Mouse (Mus musculus) liver, embryonic 12.5 days (tissue): ENCODE measurements around the gene Btg3. TPM values are rescaled to one million over a fixed set of nuclear protein-coding genes. Genes with fewer than 3 reads are reported as not detected.

ENCODE experiments used
- ATAC-seq: fragments of 200-750 bp; cut with Nextera tagmentation; 2 replicates; pipeline ENCODE4 v1.8.0; 2017; ENCODE audit warnings: moderate number of reproducible peaks, mild to moderate bottlenecking, moderate library complexity
- H3K27ac ChIP-seq: fragments of 300-500 bp; sonication (generic); 2 replicates; pipeline ENCODE4 v1.5.1; 2016; ENCODE audit warnings: mild to moderate bottlenecking
- H3K27me3 ChIP-seq: fragments of 300-500 bp; sonication (generic); replicated peaks from 2 replicates; pipeline ENCODE4 v1.6.1; 2016; ENCODE audit warnings: mild to moderate bottlenecking, moderate library complexity
- H3K36me3 ChIP-seq: fragments of 300-500 bp; sonication (generic); 2 replicates; pipeline ENCODE4 v1.6.1; 2016; ENCODE audit warnings: mild to moderate bottlenecking, moderate library complexity
- H3K4me1 ChIP-seq: fragments of 300-500 bp; sonication (generic); 2 replicates; pipeline ENCODE4 v1.6.1; 2016
- H3K4me2 ChIP-seq: fragments of 300-500 bp; sonication (generic); 2 replicates; pipeline ENCODE4 v1.6.1; 2016; ENCODE audit warnings: mild to moderate bottlenecking, moderate library complexity
- H3K4me3 ChIP-seq: fragments of 300-500 bp; sonication (generic); 2 replicates; pipeline ENCODE4 v1.5.1; 2016; ENCODE audit warnings: mild to moderate bottlenecking, moderate library complexity
- H3K9ac ChIP-seq: fragments of 300-500 bp; sonication (generic); 2 replicates; pipeline ENCODE4 v1.6.1; 2016; ENCODE audit warnings: mild to moderate bottlenecking, moderate library complexity
- H3K9me3 ChIP-seq: fragments of 300-500 bp; sonication (generic); replicated peaks from 2 replicates; pipeline ENCODE4 v1.6.1; 2016; ENCODE audit warnings: mild to moderate bottlenecking, moderate library complexity
- WGBS: fragments of 180-500 bp; shearing (Covaris S2); methylation state at CpG from one replicate; pipeline ENCODE4 v1.1.7; 2016; ENCODE audit not compliant: insufficient replicate concordance; 5-methylcytosine and 5-hydroxymethylcytosine counted together
- polyA plus RNA-seq: library from polyadenylated mRNA; unstranded; fragments of >200 nt; fragmentation: Nextera tagmentation; extraction: Ambion mirVana; gene quantifications from 2 replicates; pipeline ENCODE4 v1.2.1, GENCODE M21; 2016

Gene Btg3
- polyA plus RNA-seq, 1 experiment from 2014 or later = 39.0 TPM

DNA sequence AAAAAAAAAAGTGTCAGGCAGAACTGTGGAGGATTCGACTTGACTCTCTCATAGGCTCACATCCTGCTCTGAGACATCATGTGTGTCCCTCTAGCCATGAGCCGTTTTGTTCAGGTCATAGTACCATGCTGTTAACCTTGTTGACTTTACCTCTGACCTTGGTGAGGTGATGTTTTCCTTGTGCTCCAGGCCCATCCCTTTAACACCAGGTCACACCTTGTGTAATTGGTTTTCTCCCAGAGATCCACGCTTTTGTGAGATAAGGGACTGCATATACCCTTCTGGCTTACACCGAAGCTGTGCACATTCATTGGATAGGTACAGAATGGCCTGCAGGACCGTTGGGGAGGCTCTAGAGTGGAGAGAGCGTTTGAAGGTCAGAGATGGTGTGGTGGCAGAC, 67.7 kb downstream of the Btg3 start:
- Histone ChIP-seq H3K36me3 (no peaks in the 10 kb centered on the region), H3K4me3 (no peak overlapping the region), H3K27ac (no peak overlapping the region), H3K9ac (no peak overlapping the region), H3K4me2 (no peak overlapping the region), H3K4me1 (no peaks in the 10 kb centered on the region), H3K27me3 (peaks cover 12% of the 10 kb centered on the region), H3K9me3 (no peaks in the 10 kb centered on the region)
- ATAC-seq = peak; percentile 53
- 56% methylated on average over 6 of the region's 6 CpGs for WGBS

- H3K36me3 ChIP-seq = no peaks in the 10 kb centered on the region
- WGBS = 68% methylated on average over 16 of the region's 16 CpGs
- no peaks in the 10 kb centered on the region for H3K4me1 ChIP-seq
- peaks cover 28% of the 10 kb centered on the region for H3K27me3 ChIP-seq
- ATAC-seq = peak; percentile 68
- H3K9me3 ChIP-seq = no peaks in the 10 kb centered on the region
- no peak overlapping the region for H3K4me3 ChIP-seq
- H3K9ac ChIP-seq = no peak overlapping the region
- H3K4me2 ChIP-seq = no peak overlapping the region
- peak overlapping the region; percentile 54; the same call in 1 of the 2 replicates for H3K27ac ChIP-seq
Observed at GRCm38 (mm10) chr16:78307476-78308192, 69.4 kb downstream of the Btg3 start.

DNA sequence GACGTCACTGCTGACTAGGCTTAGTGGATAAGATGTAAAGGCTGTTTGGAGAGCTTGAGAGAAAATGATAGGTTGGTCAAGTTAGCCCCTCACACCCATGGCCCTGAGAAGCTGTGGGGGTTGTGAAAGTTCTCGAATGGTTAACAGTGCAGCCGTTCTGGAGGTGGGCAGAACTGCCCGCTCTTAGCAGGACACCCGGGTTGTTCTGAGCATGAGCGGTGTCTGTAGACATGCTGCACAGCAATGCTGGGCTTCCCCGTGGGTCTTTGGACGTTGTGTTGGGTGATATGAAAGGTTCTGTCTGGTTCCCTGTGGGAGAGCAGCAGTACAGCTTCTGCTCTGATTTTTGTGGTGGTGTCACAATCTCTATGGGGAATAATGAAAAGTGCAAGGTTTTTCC, 70.4 kb downstream of the Btg3 start:
- Histone ChIP-seq H3K27ac (no peak overlapping the region), H3K4me2 (no peak overlapping the region), H3K36me3 (no peaks in the 10 kb centered on the region), H3K4me3 (no peak overlapping the region), H3K27me3 (peaks cover 38% of the 10 kb centered on the region), H3K9ac (no peak overlapping the region), H3K9me3 (no peaks in the 10 kb centered on the region), H3K4me1 (no peaks in the 10 kb centered on the region)
- 71% methylated on average over 8 of the region's 8 CpGs for whole genome bisulfite sequencing
- no peak for ATAC-seq

DNA sequence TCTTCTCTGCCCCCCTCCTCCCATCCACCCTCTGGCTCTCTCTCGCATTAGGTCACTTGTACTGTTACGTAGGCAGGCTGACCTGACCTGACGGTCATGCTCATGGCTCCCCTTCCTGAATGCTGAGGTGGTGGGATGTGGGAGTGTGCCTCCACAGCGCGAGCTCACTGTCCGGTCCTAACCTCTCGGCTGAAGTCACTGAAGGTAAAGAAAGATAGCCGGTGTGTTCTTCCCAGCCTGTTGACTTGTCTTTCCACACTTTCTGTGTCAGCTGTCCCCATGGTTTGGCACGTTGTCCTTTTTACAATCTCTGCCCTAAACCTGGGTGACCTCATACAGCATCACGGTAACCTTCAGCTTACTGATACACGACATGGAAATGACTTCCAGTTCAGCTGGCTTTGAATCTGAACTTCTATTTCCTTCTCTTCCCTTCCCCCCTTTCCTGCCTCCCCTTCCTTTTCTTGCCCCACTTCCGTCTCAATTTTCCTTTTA, 71.3 kb downstream of the Btg3 start:
- Histone ChIP-seq H3K27ac (no peak overlapping the region), H3K27me3 (peaks cover 48% of the 10 kb centered on the region), H3K9ac (no peak overlapping the region), H3K9me3 (no peaks in the 10 kb centered on the region), H3K4me2 (no peak overlapping the region), H3K4me3 (no peak overlapping the region), H3K36me3 (no peaks in the 10 kb centered on the region), H3K4me1 (0 out of 2 replicates have a peak, but pooled peaks cover 6% of the 10 kb centered on the region)
- ATAC-seq = no peak
- WGBS = 63% methylated on average over 12 of the region's 12 CpGs

DNA sequence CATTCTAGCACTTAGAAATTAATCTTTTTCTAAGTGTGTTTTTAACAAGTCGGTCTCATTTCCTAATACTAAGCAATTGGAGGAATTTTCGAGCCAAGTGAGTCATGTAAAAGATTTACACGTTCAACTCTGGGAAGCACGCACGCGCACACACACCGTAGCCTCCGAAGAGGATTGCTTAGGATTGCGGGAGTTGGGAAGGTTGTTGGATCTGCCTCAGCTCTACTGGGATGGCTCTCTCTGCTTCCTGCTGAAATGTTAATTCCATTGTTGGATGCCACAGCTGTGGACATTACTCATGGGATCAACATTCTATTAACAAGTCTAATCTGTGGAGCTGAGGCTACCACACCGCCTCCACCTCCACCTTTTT, 74.3 kb downstream of the Btg3 start:
- H3K4me3 ChIP-seq = peak overlapping the region; percentile 62
- H3K4me2 ChIP-seq = peak overlapping the region; percentile 82
- H3K36me3 ChIP-seq = no peaks in the 10 kb centered on the region
- H3K4me1 ChIP-seq = 0 out of 2 replicates have a peak, but pooled peaks cover 6% of the 10 kb centered on the region
- no peaks in the 10 kb centered on the region for H3K9me3 ChIP-seq
- WGBS = 13% methylated on average over 10 of the region's 10 CpGs
- no peak overlapping the region for H3K27ac ChIP-seq
- H3K9ac ChIP-seq = no peak overlapping the region; the same call in 1 of the 2 replicates
- ATAC-seq = no peak
- H3K27me3 ChIP-seq = peaks cover 71% of the 10 kb centered on the region

DNA sequence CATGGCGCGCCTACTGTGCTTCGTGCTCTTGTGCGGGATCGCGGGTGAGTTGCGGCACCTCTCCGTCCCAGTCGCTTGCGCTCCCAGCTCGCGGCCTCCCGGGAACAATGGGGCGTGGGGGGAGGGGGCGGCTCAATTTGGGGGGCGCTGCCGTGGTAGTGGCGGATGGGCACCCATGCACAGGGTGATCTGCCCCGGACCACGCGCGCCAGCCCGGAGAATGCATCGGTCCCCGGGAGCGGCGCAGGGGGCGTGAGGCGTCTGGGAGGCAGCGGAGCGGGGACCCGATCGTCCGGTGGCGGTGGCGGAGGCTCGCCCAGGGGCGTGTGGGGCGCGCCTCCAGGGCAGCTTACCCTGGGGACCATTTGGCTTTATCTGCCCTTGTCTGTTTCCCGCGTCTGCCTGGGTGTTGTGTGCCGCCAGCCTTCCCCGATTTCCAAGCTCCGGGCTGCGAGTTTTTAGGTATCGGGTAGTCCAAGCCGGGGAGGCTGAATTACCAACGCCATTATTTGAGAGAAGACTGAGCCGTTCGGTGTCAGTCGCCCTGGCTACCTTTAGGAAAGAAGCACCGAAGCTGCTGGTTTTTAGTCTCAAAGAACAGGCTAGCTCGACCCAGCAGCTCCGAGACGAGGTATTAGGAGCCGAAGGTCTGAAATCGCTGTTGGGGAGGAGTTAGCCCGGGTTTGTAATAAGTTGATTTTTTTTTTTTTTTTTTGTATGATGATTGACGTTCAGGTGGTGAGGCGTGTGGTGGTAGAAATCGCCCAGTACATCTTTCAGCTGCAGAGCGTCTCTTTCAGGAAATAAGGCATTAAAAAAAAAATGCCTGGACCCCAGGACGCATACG, 74.9 kb downstream of the Btg3 start:
- Histone ChIP-seq H3K9me3 (no peaks in the 10 kb centered on the region), H3K27ac (no peak overlapping the region)
- under 1% methylated on average over 63 of the region's 65 CpGs for WGBS

GRCm38 (mm10) chr16:78301183-78301830, 75.7 kb downstream of the Btg3 start, which contains the start of gene Cxadr:
Gene Cxadr, plus strand, starts transcription at chr16:78301489.
- 2% methylated on average over 34 of the region's 34 CpGs for WGBS
- Histone ChIP-seq H3K9me3 (no peaks in the 10 kb centered on the region), H3K27ac (0 out of 2 replicates have a peak within 1 kb of the TSS, but pooled peaks have one; percentile 11), H3K4me2 (peak within 1 kb of the TSS; percentile 82), H3K4me3 (peak within 1 kb of the TSS; percentile 62), H3K9ac (peak within 1 kb of the TSS; percentile 45), H3K4me1 (0 out of 2 replicates have a peak, but pooled peaks cover 6% of the 10 kb centered on the region), H3K27me3 (peaks cover 71% of the 10 kb centered on the region), H3K36me3 (no peaks in the 10 kb centered on the region)
- ATAC-seq = peak; percentile 72

More for the DNA sequence above, 74.9 kb downstream of the Btg3 start:
- Histone ChIP-seq H3K4me1 (0 out of 2 replicates have a peak, but pooled peaks cover 6% of the 10 kb centered on the region), H3K4me3 (peak overlapping the region; percentile 62), H3K4me2 (peak overlapping the region; percentile 82), H3K36me3 (no peaks in the 10 kb centered on the region), H3K9ac (peak overlapping the region; percentile 45), H3K27me3 (peaks cover 71% of the 10 kb centered on the region)
- peak; percentile 25 for ATAC-seq

DNA sequence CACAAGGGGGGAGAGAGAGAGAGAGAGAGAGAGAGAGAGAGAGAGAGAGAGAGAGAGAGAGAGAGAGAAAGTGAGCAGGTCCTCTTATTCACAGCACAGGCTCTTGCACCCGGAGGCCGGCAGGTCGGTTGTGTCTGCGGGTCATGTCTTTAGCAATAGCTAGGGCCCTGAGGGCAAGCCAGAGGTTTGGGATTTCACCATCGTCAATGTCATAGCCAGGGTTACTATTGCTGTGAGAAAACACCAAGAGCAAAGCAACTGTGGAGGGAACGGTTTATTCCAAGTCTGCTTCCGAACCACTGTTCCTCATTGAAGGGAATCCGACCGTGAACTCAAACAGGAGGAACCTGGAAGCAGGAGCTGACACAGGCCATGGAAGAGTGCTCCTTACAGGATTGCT, 80.9 kb downstream of the Btg3 start:
- no peak overlapping the region for H3K4me3 ChIP-seq
- H3K36me3 ChIP-seq = no peaks in the 10 kb centered on the region
- H3K4me2 ChIP-seq = no peak overlapping the region
- H3K9ac ChIP-seq = no peak overlapping the region
- H3K27me3 ChIP-seq = peaks cover 28% of the 10 kb centered on the region
- no peak overlapping the region for H3K27ac ChIP-seq
- ATAC-seq = 0 out of 2 replicates have a peak, but pooled peaks have one; percentile 40
- no peaks in the 10 kb centered on the region for H3K9me3 ChIP-seq
- WGBS = 77% methylated on average over 9 of the region's 9 CpGs
- H3K4me1 ChIP-seq = peaks cover 20% of the 10 kb centered on the region

DNA sequence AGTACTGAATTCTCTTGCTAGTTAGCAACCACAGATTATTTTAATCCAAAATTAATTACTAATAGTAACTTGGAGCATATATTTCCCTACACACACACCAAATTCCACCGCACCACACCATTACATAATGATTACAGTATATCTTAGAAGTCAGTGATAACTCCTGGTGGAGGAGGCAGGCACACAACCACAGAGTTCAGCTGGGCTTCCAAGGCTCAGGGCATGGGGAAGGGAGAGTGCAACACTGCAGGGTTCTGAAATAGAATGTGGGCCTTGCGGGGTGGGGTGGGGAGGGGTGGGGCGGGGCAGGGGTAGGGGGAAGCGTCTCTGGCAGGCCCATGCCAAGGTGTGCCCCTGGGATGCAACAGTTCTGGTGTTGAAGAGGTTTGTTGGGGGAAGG, 81.4 kb downstream of the Btg3 start:
- H3K4me3 ChIP-seq = no peak overlapping the region

GRCm38 (mm10) chr16:78294606-78295275, 82.3 kb downstream of the Btg3 start:
- Histone ChIP-seq H3K9ac (no peak overlapping the region), H3K4me1 (peaks cover 18% of the 10 kb centered on the region), H3K4me3 (no peak overlapping the region), H3K9me3 (no peaks in the 10 kb centered on the region), H3K4me2 (no peak overlapping the region), H3K36me3 (no peaks in the 10 kb centered on the region), H3K27me3 (peaks cover 14% of the 10 kb centered on the region), H3K27ac (no peak overlapping the region)
- WGBS = 31% methylated on average over 5 of the region's 5 CpGs
- peak; percentile 85 for ATAC-seq

More for the DNA sequence above, 81.4 kb downstream of the Btg3 start:
- Histone ChIP-seq H3K4me2 (no peak overlapping the region), H3K27me3 (peaks cover 23% of the 10 kb centered on the region), H3K9me3 (no peaks in the 10 kb centered on the region), H3K4me1 (peaks cover 18% of the 10 kb centered on the region), H3K9ac (no peak overlapping the region), H3K36me3 (no peaks in the 10 kb centered on the region), H3K27ac (no peak overlapping the region)
- 33% methylated on average over 4 of the region's 4 CpGs for WGBS
- peak; percentile 24; the same call in 1 of the 2 replicates for ATAC-seq

- no peak overlapping the region for H3K4me3 ChIP-seq
- no peak overlapping the region for H3K9ac ChIP-seq
- ATAC-seq = no peak
- 71% methylated on average over 1 of the region's 1 CpGs for WGBS
- peaks cover 9% of the 10 kb centered on the region; the same call in 1 of the 2 replicates for H3K27me3 ChIP-seq
- no peak overlapping the region for H3K4me2 ChIP-seq
- H3K27ac ChIP-seq = no peak overlapping the region
- H3K9me3 ChIP-seq = no peaks in the 10 kb centered on the region
- peaks cover 18% of the 10 kb centered on the region for H3K4me1 ChIP-seq
- no peaks in the 10 kb centered on the region for H3K36me3 ChIP-seq
Observed at GRCm38 (mm10) chr16:78294051-78294450, 82.9 kb downstream of the Btg3 start.
